Mouse (Mus musculus): Measurements from ENCODE around the gene Setd1a. TPM values are rescaled to one million over a fixed set of nuclear protein-coding genes. Genes with fewer than 3 reads are reported as not detected.

The Setd1a gene
- 16.7 and 23.0 TPM in 2 replicates for polyA plus RNA-seq (2012; rRNA removed)

DNA sequence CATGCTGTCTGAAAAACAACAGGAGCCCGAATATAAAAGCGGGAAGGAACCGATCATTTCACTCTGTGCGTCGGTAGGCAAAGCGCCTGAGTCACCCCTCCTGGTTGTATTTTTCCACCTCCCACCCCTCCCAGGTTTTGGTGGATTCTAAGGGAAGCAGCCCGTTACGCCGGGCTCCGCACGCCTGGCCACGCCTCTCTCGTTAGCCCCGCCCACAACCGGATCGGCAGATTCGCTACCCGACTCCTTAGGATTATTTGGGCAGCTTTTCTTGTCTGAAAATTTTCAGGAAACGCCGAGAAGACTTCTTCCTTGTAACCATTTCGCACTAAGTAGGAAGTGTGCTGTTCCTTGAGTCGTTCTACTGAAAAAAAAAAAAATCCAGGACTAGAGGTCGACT, at the start of gene Setd1a:
Gene Setd1a, plus strand, starts transcription at position 245 of the 400 bp plus-strand sequence.

GRCm38 (mm10) chr7:127732066-127732465, 44.4 kb upstream of the Setd1a start, which contains the start of gene Ctf2:
Gene Ctf2, minus strand, starts transcription at chr7:127732166.

DNA sequence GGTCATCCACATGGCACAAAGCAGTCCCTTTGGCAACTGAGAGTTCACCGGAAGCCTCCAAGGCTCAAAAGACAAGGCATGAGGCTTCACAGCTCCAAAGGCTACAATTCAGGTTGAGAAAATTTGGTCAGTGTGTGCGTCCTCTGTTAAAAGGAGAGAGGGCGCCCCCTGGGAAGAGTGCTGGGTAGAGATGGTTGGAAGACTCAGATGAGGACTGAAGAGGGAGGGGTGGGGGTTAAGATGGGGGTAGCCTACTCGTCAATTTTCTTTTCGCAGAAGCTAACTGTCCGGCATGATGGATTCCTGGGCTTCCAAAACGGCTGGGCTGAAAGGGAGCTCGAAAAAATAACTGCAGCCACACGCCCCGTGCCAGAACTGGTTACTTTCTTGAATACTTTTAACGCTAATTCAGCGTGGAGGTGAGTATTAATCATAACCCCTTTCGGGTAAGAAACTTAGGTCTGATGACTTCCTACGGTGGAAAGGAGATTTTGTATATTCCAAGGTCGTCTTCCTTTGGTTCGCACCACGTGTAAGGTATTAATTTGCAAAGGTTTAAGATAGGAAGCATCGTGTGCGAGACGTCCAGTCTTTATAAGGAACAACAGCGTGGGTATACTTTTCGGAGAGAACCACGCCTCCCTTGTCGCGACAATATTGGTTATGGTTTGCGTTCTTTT, 32.0 kb upstream of the Setd1a start, which contains the start of gene Fbxl19:
Gene Fbxl19, plus strand, starts transcription at position 178 of the 680 bp plus-strand sequence.

DNA sequence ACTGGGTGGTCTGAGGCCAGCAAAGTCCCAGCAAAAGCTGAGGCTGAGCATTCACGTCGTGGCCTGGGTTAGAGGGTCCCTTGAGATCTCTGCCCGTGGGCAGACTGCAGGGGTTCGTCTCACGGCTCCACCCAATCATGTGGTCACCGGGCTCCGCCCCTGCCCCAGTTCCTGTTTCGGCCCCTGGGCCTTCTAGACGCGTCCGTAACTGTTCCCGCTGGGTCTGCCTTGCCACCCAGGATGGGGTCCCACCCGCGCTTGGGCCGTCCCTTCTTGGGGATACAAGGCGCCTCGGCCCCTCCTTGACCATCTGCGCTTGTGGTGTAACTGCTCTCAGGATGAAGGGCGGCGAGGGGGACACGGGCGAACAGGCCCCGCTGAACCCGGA, 6.8 kb upstream of the Setd1a start, which contains the start of gene Orai3:
Gene Orai3, plus strand, starts transcription at position 165 of the 388 bp plus-strand sequence.

GRCm38 (mm10) chr7:127785308-127785707, 8.8 kb downstream of the Setd1a start, which contains the start of gene Gm49388:
Gene Gm49388, plus strand, starts transcription at chr7:127785608.

DNA sequence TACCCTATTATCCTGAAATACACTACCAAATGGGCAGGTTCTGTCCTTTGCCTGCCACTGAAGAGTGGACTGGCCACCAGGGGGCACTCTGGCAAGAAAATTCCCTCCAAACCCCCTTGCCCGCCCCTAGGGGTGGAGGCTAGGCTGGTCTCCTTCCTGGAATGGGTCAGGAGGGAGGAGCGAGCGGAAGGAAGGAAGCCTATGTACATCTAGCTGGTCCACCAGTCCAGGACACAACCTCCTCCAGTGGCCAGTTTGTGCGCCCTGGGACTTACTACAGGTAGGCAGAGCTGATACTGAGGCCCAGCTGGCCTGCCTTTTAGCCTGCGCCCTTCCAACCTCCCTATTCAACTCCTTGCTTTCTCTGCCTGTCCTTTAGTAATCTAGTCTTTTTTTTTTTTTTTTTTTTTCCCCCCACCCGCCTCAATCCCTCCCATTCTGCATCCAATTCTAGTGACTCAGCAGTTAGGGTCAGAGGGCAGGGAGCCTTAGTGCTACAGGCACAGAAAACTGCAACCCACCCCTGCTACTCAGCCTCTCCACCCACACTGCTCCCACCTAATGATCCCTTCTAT, 24.1 kb downstream of the Setd1a start, which contains the start of gene Hsd3b7:
Gene Hsd3b7, plus strand, starts transcription at position 170 of the 575 bp plus-strand sequence.

GRCm38 (mm10) chr7:127824176-127824871, 47.9 kb downstream of the Setd1a start, which contains the start of the genes Stx4a and Stx1b:
Gene Stx4a, plus strand, starts transcription at chr7:127824294.
Gene Stx1b, minus strand, starts transcription at chr7:127824549.

Other genes starting within 250 kb of the Setd1a start
- gene Tmem265, start 215.3 kb upstream of the Setd1a start, polyA plus RNA-seq (2012; rRNA removed): 0.36 and 2.0 TPM in 2 replicates
- 117 and 121 TPM in 2 replicates for gene Phkg2, start 203.3 kb upstream of the Setd1a start, polyA plus RNA-seq (2012; rRNA removed)
- gene Ccdc189, start 188.1 kb upstream of the Setd1a start, polyA plus RNA-seq (2012; rRNA removed): 12.9 and 13.4 TPM in 2 replicates
- gene Rnf40, start 187.9 kb upstream of the Setd1a start, polyA plus RNA-seq (2012; rRNA removed): 56.5 and 57.7 TPM in 2 replicates
- 39.2 and 42.5 TPM in 2 replicates for gene Zfp629, start 160.9 kb upstream of the Setd1a start, polyA plus RNA-seq (2012; rRNA removed)
- gene Bcl7c, start 67.7 kb upstream of the Setd1a start, polyA plus RNA-seq (2012; rRNA removed): 53.7 and 67.6 TPM in 2 replicates
- 9.8 and 15.3 TPM in 2 replicates for gene Ctf1, start 63.9 kb upstream of the Setd1a start, polyA plus RNA-seq (2012; rRNA removed)
- not detected in 2 replicates for gene Ctf2, start 44.5 kb upstream of the Setd1a start, polyA plus RNA-seq (2012; rRNA removed)
- 131 and 136 TPM in 2 replicates for gene Fbxl19, start 32.1 kb upstream of the Setd1a start, polyA plus RNA-seq (2012; rRNA removed)
- 8.2 and 10.4 TPM in 2 replicates for gene Orai3, start 6.9 kb upstream of the Setd1a start, polyA plus RNA-seq (2012; rRNA removed)
- gene Gm49388, start 8.9 kb downstream of the Setd1a start, polyA plus RNA-seq (2012; rRNA removed): not detected in 2 replicates
- gene Hsd3b7, start 23.9 kb downstream of the Setd1a start, polyA plus RNA-seq (2012; rRNA removed): 15.0 and 18.8 TPM in 2 replicates
- gene Stx4a, start 47.6 kb downstream of the Setd1a start, polyA plus RNA-seq (2012; rRNA removed): 55.6 and 78.3 TPM in 2 replicates
- gene Stx1b, start 47.9 kb downstream of the Setd1a start, polyA plus RNA-seq (2012; rRNA removed): 82.8 and 97.6 TPM in 2 replicates
- 23.8 and 25.2 TPM in 2 replicates for gene Zfp646, start 99.6 kb downstream of the Setd1a start, polyA plus RNA-seq (2012; rRNA removed)
- gene Zfp668, start 100.2 kb downstream of the Setd1a start, polyA plus RNA-seq (2012; rRNA removed): 20.6 and 21.2 TPM in 2 replicates
- 2.4 and 3.0 TPM in 2 replicates for gene Prss53, start 114.3 kb downstream of the Setd1a start, polyA plus RNA-seq (2012; rRNA removed)
- gene Gm21974, start 118.8 kb downstream of the Setd1a start, polyA plus RNA-seq (2012; rRNA removed): not detected in 2 replicates
- gene Vkorc1, start 118.9 kb downstream of the Setd1a start, polyA plus RNA-seq (2012; rRNA removed): 61.4 and 95.9 TPM in 2 replicates
- 54.7 and 59.0 TPM in 2 replicates for gene Bckdk, start 127.4 kb downstream of the Setd1a start, polyA plus RNA-seq (2012; rRNA removed)
- gene Kat8, start 135.8 kb downstream of the Setd1a start, polyA plus RNA-seq (2012; rRNA removed): 48.3 and 52.2 TPM in 2 replicates
- 0.20 and 2.6 TPM in 2 replicates for gene Prss8, start 153.4 kb downstream of the Setd1a start, polyA plus RNA-seq (2012; rRNA removed)
- gene Prss36, start 170.1 kb downstream of the Setd1a start, polyA plus RNA-seq (2012; rRNA removed): 10.7 and 13.2 TPM in 2 replicates
- gene Fus, start 190.8 kb downstream of the Setd1a start, polyA plus RNA-seq (2012; rRNA removed): 779 and 808 TPM in 2 replicates
- 7.0 and 10.3 TPM in 2 replicates for gene Pycard, start 217.2 kb downstream of the Setd1a start, polyA plus RNA-seq (2012; rRNA removed)
- 0.64 and 4.6 TPM in 2 replicates for gene Trim72, start 227.3 kb downstream of the Setd1a start, polyA plus RNA-seq (2012; rRNA removed)

Measured in central nervous system, embryonic 14 days (tissue).